In the genomic region with DNA sequence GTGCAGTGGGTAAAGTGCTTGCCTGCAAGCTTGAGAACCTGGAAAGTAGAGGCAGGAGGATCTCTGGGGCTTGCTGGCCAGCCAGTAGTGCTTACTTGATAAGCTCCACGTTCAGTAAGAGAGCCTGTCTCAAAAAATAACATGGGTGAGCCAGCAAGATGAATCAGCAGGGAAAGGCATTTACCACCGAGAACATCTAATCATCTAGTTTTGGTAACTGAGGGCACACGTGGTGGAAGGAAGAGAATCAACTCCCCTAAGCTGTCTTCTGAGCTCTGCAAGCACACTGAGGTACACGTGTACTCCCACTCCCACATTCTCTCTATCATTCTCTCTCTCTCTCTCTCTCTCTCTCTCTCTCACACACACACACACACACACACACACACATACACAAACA, we compare ENCODE assay signal across 18 mouse cellular contexts. TPM values are rescaled to one million over a fixed set of nuclear protein-coding genes. Genes with fewer than 3 reads are reported as not detected.
A peak's percentile ranks its signal among the peaks of the same experiment; 100 is the strongest.
DNase-seq lines count a peak whose midpoint lies in the region; ATAC-seq and TF ChIP-seq lines count a peak whose summit lies in the region.
"Had no signal": no experiment of that assay in that cellular context is flagged by ENCODE, and none has a peak within 500 bp of the region (broad histone marks: within the 10 kb centered on the region; RNA-seq: fewer than 3 reads in every experiment).

No protein-coding gene starts in this region.

- TF ChIP-seq EP300 in heart, adult 2 months (IDR thresholded peaks at IDR 0.05; ENCODE audit: insufficient read depth, low read depth, low read length) = no peak
- TF ChIP-seq EP300 in liver, postnatal 0 days (IDR thresholded peaks at IDR 0.05; ENCODE audit: low read depth) = no peak

- H3K4me1 ChIP-seq in heart, adult 2 months (ENCODE audit: control insufficient read depth, insufficient read depth, low read length) = peaks cover 8% of the 10 kb centered on the region
- H3K4me1 ChIP-seq in liver, postnatal 0 days (ENCODE audit: insufficient read depth) = peaks cover 39% of the 10 kb centered on the region
- peaks cover 11% of the 10 kb centered on the region; the same call in 1 of the 2 replicates for H3K4me1 ChIP-seq in stomach, embryonic 15.5 days
- H3K4me1 ChIP-seq: embryonic facial prominence, embryonic 10.5 days; hindbrain, embryonic 12.5 days had no signal

- H3K9ac ChIP-seq in heart, adult 2 months (ENCODE audit: low read depth, low read length) = no peak overlapping the region
- H3K9ac ChIP-seq in liver, postnatal 0 days (replicated peaks) = no peak overlapping the region
- H3K9ac ChIP-seq in stomach, embryonic 15.5 days = no peak overlapping the region
- H3K9ac ChIP-seq: heart, embryonic 13.5 days; hindbrain, embryonic 12.5 days had no signal

- TF ChIP-seq POLR2A in heart, adult 2 months (IDR thresholded peaks at IDR 0.05; ENCODE audit: insufficient read depth, low read depth, low read length) = no peak

- no peak overlapping the region for H3K4me3 ChIP-seq in heart, adult 2 months
- no peak overlapping the region for H3K4me3 ChIP-seq in liver, postnatal 0 days (ENCODE audit: low read depth, low read length)
- no peak overlapping the region for H3K4me3 ChIP-seq in stomach, embryonic 15.5 days (replicated peaks)
- H3K4me3 ChIP-seq: embryonic facial prominence, embryonic 10.5 days; heart, embryonic 13.5 days; hindbrain, embryonic 12.5 days had no signal

- H3K9me3 ChIP-seq in liver, postnatal 0 days (ENCODE audit: low read length) = no peaks in the 10 kb centered on the region
- H3K9me3 ChIP-seq in stomach, embryonic 15.5 days = no peaks in the 10 kb centered on the region
- H3K9me3 ChIP-seq: embryonic facial prominence, embryonic 10.5 days; heart, embryonic 13.5 days; hindbrain, embryonic 12.5 days had no signal

- H3K36me3 ChIP-seq in heart, adult 2 months (ENCODE audit: control insufficient read depth, insufficient read depth, low read length) = peaks cover 41% of the 10 kb centered on the region
- peaks cover 25% of the 10 kb centered on the region for H3K36me3 ChIP-seq in liver, postnatal 0 days (replicated peaks; ENCODE audit: insufficient read depth, low read length)
- 0 out of 2 replicates have a peak, but pooled peaks cover 2% of the 10 kb centered on the region for H3K36me3 ChIP-seq in stomach, embryonic 15.5 days

- peaks cover 2% of the 10 kb centered on the region for H3K79me2 ChIP-seq in heart, adult 2 months (replicated peaks; ENCODE audit: control insufficient read depth, insufficient read depth, low read length)

- no peaks in the 10 kb centered on the region for H3K27me3 ChIP-seq in heart, adult 2 months (ENCODE audit: control insufficient read depth, insufficient read depth, low read length)
- H3K27me3 ChIP-seq in liver, postnatal 0 days (ENCODE audit: insufficient read depth, low read length) = no peaks in the 10 kb centered on the region
- H3K27me3 ChIP-seq in stomach, embryonic 15.5 days (replicated peaks) = no peaks in the 10 kb centered on the region
- H3K27me3 ChIP-seq: heart, embryonic 13.5 days; hindbrain, embryonic 12.5 days had no signal

- H3K27ac ChIP-seq in heart, adult 2 months = peak overlapping the region; percentile 4; the same call in 1 of the 2 replicates
- peak overlapping the region; percentile 83 for H3K27ac ChIP-seq in liver, postnatal 0 days (ENCODE audit: low read depth)
- H3K27ac ChIP-seq in stomach, embryonic 15.5 days = peak overlapping the region; percentile 63; the same call in 1 of the 2 replicates
- H3K27ac ChIP-seq: embryonic facial prominence, embryonic 10.5 days; heart, embryonic 13.5 days; hindbrain, embryonic 12.5 days had no signal

- H3K4me2 ChIP-seq in liver, postnatal 0 days (ENCODE audit: low read depth, low read length) = no peak overlapping the region
- H3K4me2 ChIP-seq in stomach, embryonic 15.5 days = no peak overlapping the region
- H3K4me2 ChIP-seq: heart, embryonic 13.5 days; hindbrain, embryonic 12.5 days had no signal

- 33% methylated on average over 4 of the region's 4 CpGs for WGBS in heart, adult 2 months
- 39% methylated on average over 4 of the region's 4 CpGs for WGBS in liver, postnatal 0 days (ENCODE audit: insufficient replicate concordance)
- WGBS in stomach, embryonic 15.5 days = 75% methylated on average over 4 of the region's 4 CpGs

- no peak for DNase-seq in heart, adult 2 months
- DNase-seq in heart, postnatal 25 days (ENCODE audit: low spot score) = no peak
- DNase-seq in liver, postnatal 0 days = no peak
- DNase-seq in liver = no peak
- peak; percentile 58 for DNase-seq in brain, adult 2 months (ENCODE audit: low read depth, low spot score)
- no peak for DNase-seq in urinary bladder, postnatal 14 days (ENCODE audit: low spot score)
- DNase-seq in T-cell, adult 2 months (ENCODE audit: low spot score) = no peak
- DNase-seq: adrenal gland, postnatal 10 days; cerebellum, adult 18-20 months; cerebellum, adult 9-11 months; heart, postnatal 4 days had no signal

- no peak for TF ChIP-seq CTCF in heart, adult 2 months (IDR thresholded peaks at IDR 0.05)
- TF ChIP-seq CTCF in liver, postnatal 0 days (IDR thresholded peaks at IDR 0.05; ENCODE audit: low read depth) = no peak

- ATAC-seq in liver, postnatal 0 days = no peak
- ATAC-seq in stomach, embryonic 15.5 days (ENCODE audit: insufficient read depth, low FRiP score, low read depth) = no peak
- ATAC-seq: forebrain, embryonic 14.5 days; hindbrain, embryonic 16.5 days; inflammation-experienced regulatory T-cells, adult 6 months had no signal

- intact Hi-C loops in heart, adult 2 months (cut with DNase I) = no loop called here
- intact Hi-C loops in heart, postnatal 25 days (cut with DNase I) = no loop called here

RNA-seq across cellular contexts. Expression of gene Insr, which starts 26.2 kb away (rescaled TPM):
- 100 to 1,000 TPM; 112 to 145 TPM for total RNA-seq in heart, adult 2 months (2021)
- 24.6 and 42.3 TPM in 2 replicates for polyA plus RNA-seq in heart, adult 2 months (2012; rRNA removed)
- total RNA-seq in heart, postnatal 25 days (2021) = 100 to 1,000 TPM; 118 to 122 TPM
- 28.9 and 31.3 TPM in 2 replicates for polyA plus RNA-seq in liver, postnatal 0 days (2015; fragmentation: Nextera tagmentation; extraction: Ambion mirVana)
- 37.9 and 40.2 TPM in 2 replicates for polyA plus RNA-seq in stomach, embryonic 15.5 days (2015; fragmentation: Nextera tagmentation; extraction: Ambion mirVana)

Comparison
In these comparisons a context has a peak if more than half of its experiments do, and no peak if none do; other contexts are left out.
1. H3K27ac ChIP-seq: peak in every context shown above with its lines; median percentile 83 in liver, postnatal 0 days; 63 in stomach, embryonic 15.5 days; 4 in heart, adult 2 months.